Mouse (Mus musculus) forebrain, embryonic 16.5 days (tissue): Measurements from ENCODE around the gene Nkg7. TPM values are rescaled to one million over a fixed set of nuclear protein-coding genes. Genes with fewer than 3 reads are reported as not detected.

Source experiments
- ATAC-seq: fragments of 200-750 bp; cut with Nextera tagmentation; 2 replicates; pipeline ENCODE4 v1.8.0; 2017; ENCODE audit warnings: mild to moderate bottlenecking, moderate library complexity
- H3K27ac ChIP-seq: fragments of 300-500 bp; sonication (generic); 2 replicates; pipeline ENCODE4 v1.5.1; 2014; ENCODE audit warnings: low read length, control low read depth
- H3K27me3 ChIP-seq: fragments of 300-500 bp; sonication (generic); replicated peaks from 2 replicates; pipeline ENCODE4 v1.6.1; 2014; ENCODE audit warnings: low read length; ENCODE audit not compliant: control insufficient read depth, insufficient read depth
- H3K36me3 ChIP-seq: fragments of 300-500 bp; sonication (generic); 2 replicates; pipeline ENCODE4 v1.6.1; 2014; ENCODE audit not compliant: control insufficient read depth, insufficient read depth
- H3K4me1 ChIP-seq: fragments of 300-500 bp; sonication (generic); replicated peaks from 2 replicates; pipeline ENCODE4 v1.6.1; 2014; ENCODE audit warnings: low read length; ENCODE audit not compliant: control insufficient read depth, insufficient read depth
- H3K4me2 ChIP-seq: fragments of 300-500 bp; sonication (generic); 2 replicates; pipeline ENCODE4 v1.6.1; 2014; ENCODE audit warnings: mild to moderate bottlenecking, low read length, control low read depth
- H3K4me3 ChIP-seq: fragments of 300-500 bp; sonication (generic); replicated peaks from 2 replicates; pipeline ENCODE4 v1.5.1; 2014; ENCODE audit warnings: mild to moderate bottlenecking, low read length, control low read depth
- H3K9ac ChIP-seq: fragments of 300-500 bp; sonication (generic); replicated peaks from 2 replicates; pipeline ENCODE4 v1.6.1; 2014; ENCODE audit warnings: low read depth, low read length, control low read depth
- H3K9me3 ChIP-seq: fragments of 300-500 bp; sonication (generic); 2 replicates; pipeline ENCODE4 v1.6.1; 2016; ENCODE audit warnings: low read length; ENCODE audit not compliant: control insufficient read depth
- WGBS: fragments of 180-500 bp; shearing (Covaris S2); extraction: QIAGEN DNeasy Blood & Tissue Kit; methylation state at CpG from one replicate; pipeline ENCODE4 v1.1.7; 2014; 5-methylcytosine and 5-hydroxymethylcytosine counted together
- polyA plus RNA-seq: library from polyadenylated mRNA; unstranded; fragments of >200 nt; fragmentation: Nextera tagmentation; extraction: Ambion mirVana; gene quantifications from 2 replicates; pipeline ENCODE4 v1.2.1, GENCODE M21; 2015

The Nkg7 gene
- polyA plus RNA-seq, 1 experiment from 2014 or later: not detected

DNA sequence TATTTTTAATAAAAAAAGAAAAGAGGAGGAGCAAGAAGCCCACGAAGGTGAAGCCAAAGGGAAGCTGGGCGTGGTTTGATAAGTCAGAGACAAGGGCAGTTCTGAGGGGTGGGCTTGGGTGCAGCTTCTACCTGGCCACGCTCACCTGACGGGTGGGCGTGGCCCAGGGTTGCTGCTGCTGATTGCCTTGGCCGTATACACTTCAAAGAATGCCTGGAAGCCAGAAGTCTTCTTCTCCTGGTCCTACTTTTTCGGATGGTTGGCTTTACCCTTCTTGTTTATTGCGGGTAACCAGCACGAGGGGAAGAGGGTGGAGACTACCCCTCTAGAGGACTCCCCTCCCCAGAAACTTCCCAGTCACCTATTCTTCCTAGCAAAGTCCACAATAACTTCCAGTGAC, 5.8 kb downstream of the Nkg7 start:
- 15% methylated on average over 9 of the region's 9 CpGs for WGBS
- Histone ChIP-seq H3K9ac (peak overlapping the region; percentile 58), H3K36me3 (no peaks in the 10 kb centered on the region), H3K4me1 (peaks cover 21% of the 10 kb centered on the region), H3K9me3 (no peaks in the 10 kb centered on the region), H3K27me3 (no peaks in the 10 kb centered on the region), H3K4me3 (peak overlapping the region; percentile 55), H3K27ac (peak overlapping the region; percentile 57), H3K4me2 (peak overlapping the region; percentile 72)
- ATAC-seq: no peak; the same call in 1 of the 2 replicates

DNA sequence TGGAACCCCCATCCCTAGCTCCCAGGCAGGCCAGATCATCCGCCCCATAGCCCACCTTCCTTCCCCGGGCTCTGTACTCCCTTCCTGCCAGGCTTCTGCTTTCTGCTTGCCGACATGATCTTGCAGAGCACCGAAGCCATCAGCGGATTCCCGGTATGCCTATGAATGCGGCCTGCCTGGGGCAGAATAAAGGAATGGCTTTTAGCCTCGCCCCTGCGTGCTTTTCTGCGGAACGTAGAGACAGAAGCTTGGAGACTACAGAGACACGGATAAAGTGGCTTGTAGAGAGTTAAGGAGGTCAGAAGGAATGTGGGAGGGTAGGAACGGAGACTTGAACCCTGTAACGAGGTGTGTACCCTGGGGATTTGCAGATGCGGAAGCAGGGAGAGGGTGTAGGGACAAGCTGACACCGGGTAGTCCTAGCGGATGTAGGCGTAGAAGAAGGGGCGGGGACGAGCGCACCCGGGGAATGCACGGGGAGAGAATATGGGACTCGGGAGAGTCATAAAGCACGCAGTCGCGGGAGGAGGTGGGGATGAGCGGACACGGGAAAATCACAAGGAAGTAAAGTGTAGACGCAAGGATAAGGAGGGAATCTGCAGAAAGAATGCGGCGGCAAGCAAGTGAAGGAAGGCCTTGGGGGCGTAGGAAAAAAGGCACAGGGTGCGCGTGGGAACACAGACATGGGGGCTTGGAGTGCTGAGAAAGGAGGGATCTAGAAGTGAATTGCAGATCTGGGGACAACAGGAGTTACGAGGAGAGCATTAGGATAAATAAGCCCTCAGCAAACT, 6.4 kb downstream of the Nkg7 start:
- Histone ChIP-seq H3K4me3 (peak overlapping the region; percentile 55), H3K4me2 (peak overlapping the region; percentile 72), H3K9me3 (no peaks in the 10 kb centered on the region), H3K9ac (peak overlapping the region; percentile 58), H3K4me1 (peaks cover 21% of the 10 kb centered on the region), H3K27me3 (no peaks in the 10 kb centered on the region), H3K36me3 (no peaks in the 10 kb centered on the region), H3K27ac (peak overlapping the region; percentile 57)
- under 1% methylated on average over 36 of the region's 36 CpGs for WGBS
- peak; percentile 84 for ATAC-seq

DNA sequence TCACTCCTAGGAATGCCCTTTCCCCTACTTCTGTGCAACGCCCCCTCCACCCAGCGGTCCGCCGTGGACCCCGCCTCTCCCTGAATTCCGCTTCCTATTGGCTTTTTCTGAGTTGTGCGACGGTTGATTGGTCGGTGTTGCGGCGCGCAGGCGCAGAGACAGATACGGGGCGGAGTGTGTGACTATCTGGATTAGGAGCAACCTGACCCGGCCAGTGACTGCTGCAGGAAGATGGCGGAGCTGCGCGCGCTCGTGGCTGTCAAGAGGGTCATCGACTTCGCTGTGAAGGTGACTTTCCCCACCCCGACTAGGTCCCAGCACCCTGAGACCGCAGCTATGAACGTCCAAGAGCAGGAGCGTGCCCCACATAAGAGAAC, 7.0 kb downstream of the Nkg7 start, which contains the start of the genes Etfb and Gm45233:
TSS of gene Etfb (plus strand) at position 167 of the 377 bp plus-strand sequence.
TSS of gene Gm45233 (plus strand) at position 212 of the 377 bp plus-strand sequence.
- Histone ChIP-seq H3K4me3 (peak within 1 kb of the TSS; percentile 55), H3K4me2 (peak within 1 kb of the TSS; percentile 72), H3K4me1 (peaks cover 21% of the 10 kb centered on the region), H3K27ac (peak within 1 kb of the TSS; percentile 57), H3K9ac (peak within 1 kb of the TSS; percentile 62), H3K27me3 (no peaks in the 10 kb centered on the region), H3K36me3 (no peaks in the 10 kb centered on the region), H3K9me3 (no peaks in the 10 kb centered on the region)
- ATAC-seq: peak; percentile 98
- WGBS: under 1% methylated on average over 27 of the region's 27 CpGs

DNA sequence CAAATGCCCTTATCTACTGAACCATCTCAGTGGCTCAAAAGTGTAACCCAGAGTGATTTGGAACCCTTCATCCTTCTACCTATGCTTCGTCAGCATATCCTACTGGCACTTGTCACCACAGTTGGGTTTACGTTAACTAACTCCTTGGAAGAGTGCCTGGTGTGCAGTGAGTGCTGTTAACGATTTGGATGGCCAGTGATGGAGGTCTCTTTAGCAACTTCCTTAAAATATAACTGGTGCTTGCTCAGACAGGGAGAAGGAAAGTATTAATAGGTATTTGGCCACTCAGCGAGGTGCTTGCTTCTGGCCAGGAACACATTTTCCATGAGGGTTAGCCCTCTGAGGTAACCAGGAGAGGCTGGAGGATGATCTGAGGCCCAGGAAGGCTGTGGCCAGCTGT, 10.9 kb downstream of the Nkg7 start:
- Histone ChIP-seq H3K4me3 (no peak overlapping the region), H3K27ac (no peak overlapping the region), H3K9ac (no peak overlapping the region), H3K36me3 (no peaks in the 10 kb centered on the region), H3K9me3 (no peaks in the 10 kb centered on the region), H3K4me1 (peaks cover 16% of the 10 kb centered on the region), H3K27me3 (no peaks in the 10 kb centered on the region), H3K4me2 (no peak overlapping the region)
- WGBS: 85% methylated on average over 4 of the region's 4 CpGs
- ATAC-seq: no peak

DNA sequence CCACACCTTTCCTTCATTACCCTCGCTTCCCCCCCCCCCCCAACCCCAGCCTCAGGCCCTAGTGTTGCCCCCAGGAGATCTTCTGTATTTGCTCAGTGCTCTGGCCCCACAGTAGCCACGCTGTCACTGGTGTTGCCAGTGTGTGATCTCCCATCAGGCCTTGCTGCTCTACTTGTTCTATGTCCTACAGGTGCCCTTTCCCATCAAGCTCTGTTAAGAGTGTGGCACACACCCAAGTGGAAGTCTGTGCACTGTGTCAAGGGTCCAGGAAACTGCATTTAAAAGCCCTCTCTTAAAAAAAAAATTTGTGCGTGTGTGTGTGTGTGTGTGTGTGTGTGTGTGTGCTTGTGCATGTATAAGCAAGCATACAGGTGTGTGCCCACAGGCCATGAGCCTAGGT, 11.4 kb downstream of the Nkg7 start:
- no peaks in the 10 kb centered on the region for H3K9me3 ChIP-seq
- no peaks in the 10 kb centered on the region for H3K27me3 ChIP-seq
- peaks cover 12% of the 10 kb centered on the region for H3K4me1 ChIP-seq
- no peaks in the 10 kb centered on the region for H3K36me3 ChIP-seq
- H3K4me2 ChIP-seq: no peak overlapping the region
- no peak overlapping the region for H3K27ac ChIP-seq
- H3K4me3 ChIP-seq: no peak overlapping the region
- no peak overlapping the region for H3K9ac ChIP-seq
- no peak for ATAC-seq
- 91% methylated on average over 2 of the region's 3 CpGs for WGBS

DNA sequence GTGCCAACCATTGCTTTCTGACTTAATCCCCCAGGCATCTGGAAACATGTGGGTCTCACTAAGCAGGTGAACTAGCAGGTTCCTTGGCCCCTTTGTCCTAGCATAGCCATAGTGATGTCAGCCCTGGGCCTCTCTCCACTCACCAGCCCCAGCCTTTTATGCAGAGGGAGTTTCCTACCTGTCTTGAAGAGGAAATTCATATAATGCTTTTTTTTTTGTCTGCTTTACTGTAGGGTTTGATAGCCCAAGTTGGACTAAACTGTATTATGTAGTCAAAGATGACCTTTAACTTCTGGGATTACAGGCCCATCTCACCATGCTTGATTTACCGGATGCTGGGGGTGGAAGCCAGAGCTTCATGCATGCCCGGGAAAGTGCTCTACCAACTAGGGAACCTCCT, 12.9 kb downstream of the Nkg7 start:
- no peak overlapping the region for H3K4me2 ChIP-seq
- no peaks in the 10 kb centered on the region for H3K27me3 ChIP-seq
- peaks cover 5% of the 10 kb centered on the region for H3K4me1 ChIP-seq
- WGBS: 98% methylated on average over 2 of the region's 2 CpGs
- H3K9me3 ChIP-seq: no peaks in the 10 kb centered on the region
- H3K9ac ChIP-seq: no peak overlapping the region
- H3K27ac ChIP-seq: no peak overlapping the region
- H3K36me3 ChIP-seq: peaks cover 5% of the 10 kb centered on the region; the same call in 1 of the 2 replicates
- no peak for ATAC-seq
- H3K4me3 ChIP-seq: no peak overlapping the region

DNA sequence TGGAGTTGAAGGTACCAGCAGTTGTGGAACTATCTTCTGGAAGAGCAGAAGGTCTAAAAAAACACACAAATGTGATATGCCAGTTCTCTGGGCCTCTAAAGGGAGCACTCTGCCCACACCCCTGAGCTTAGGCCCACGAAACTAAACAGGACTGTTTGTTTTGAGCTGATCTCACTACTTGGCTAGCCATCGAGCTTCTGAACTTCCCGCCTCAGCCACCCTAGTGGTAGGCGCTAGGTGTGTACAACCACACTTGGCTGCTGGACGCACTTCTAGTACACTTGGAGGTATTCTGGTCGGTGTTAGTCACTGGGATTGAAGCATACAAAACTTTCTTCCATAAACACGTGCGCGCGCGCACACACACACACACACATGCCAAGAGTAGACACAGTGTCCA, 14.9 kb downstream of the Nkg7 start:
- H3K36me3 ChIP-seq: peaks cover 10% of the 10 kb centered on the region
- H3K27ac ChIP-seq: no peak overlapping the region
- no peaks in the 10 kb centered on the region for H3K27me3 ChIP-seq
- no peak overlapping the region for H3K4me3 ChIP-seq
- no peak overlapping the region for H3K9ac ChIP-seq
- H3K4me2 ChIP-seq: no peak overlapping the region
- no peaks in the 10 kb centered on the region for H3K4me1 ChIP-seq
- no peak for ATAC-seq
- 94% methylated on average over 11 of the region's 11 CpGs for WGBS
- no peaks in the 10 kb centered on the region for H3K9me3 ChIP-seq

DNA sequence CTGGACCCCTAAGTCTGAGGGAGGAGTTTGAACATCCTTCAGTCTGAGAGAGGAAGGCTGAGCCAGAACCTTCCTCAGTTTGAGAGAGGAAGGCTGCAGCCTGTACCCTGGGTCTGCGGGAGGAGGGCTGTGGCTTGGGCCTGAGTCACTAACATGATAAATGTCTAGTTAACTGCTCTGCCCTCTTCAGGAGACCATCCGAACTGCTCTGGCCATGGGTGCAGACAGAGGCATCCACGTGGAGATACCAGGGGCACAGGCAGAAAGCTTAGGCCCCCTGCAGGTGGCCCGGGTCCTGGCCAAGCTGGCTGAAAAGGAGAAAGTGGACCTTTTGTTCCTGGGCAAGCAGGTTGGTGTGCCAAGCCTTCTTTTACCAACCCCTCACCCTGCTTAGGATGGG, 15.7 kb downstream of the Nkg7 start:
- no peaks in the 10 kb centered on the region for H3K9me3 ChIP-seq
- no peak overlapping the region for H3K27ac ChIP-seq
- no peak overlapping the region for H3K4me3 ChIP-seq
- 39% methylated on average over 4 of the region's 4 CpGs for WGBS
- no peaks in the 10 kb centered on the region for H3K4me1 ChIP-seq
- H3K27me3 ChIP-seq: no peaks in the 10 kb centered on the region
- H3K9ac ChIP-seq: no peak overlapping the region
- no peak overlapping the region for H3K4me2 ChIP-seq
- no peak for ATAC-seq
- peaks cover 13% of the 10 kb centered on the region for H3K36me3 ChIP-seq

DNA sequence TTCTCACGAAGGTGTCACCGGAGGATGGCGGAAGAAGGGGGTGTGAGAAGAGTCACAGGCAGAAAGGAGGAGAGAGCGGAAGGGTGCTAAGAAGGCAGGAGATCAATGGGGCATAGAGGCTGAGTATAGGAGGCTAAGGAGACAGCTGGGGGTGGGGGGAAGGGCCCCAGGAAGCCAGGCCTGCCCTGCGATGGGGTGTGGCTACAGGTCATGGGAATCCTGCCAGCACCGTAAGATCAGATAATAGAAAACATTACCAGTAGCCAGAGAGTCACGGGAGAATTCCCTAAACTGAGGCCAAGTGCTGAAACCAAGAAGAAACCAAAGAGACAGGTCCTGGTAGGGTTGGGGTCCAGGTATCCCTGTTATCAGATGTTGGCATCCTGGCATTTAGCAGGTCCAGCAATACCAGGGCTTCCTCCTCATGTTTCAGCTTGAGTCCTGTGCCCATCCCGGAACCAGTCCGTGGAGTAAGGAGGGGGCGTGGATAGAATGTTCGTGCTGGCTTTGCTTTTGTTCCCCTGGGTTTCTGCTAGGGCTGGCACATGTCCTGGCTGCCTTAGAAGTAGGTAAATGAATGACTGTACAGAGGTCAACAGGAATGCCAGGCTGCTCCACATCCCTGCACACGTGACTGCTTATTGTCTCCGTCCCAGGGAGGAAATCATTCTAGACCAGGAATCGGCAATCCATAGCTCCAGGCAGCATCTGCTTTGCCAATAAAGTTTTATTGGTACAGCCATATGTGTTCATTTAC, 16.9 kb downstream of the Nkg7 start:
- Histone ChIP-seq H3K27ac (no peak overlapping the region), H3K36me3 (peaks cover 13% of the 10 kb centered on the region), H3K27me3 (no peaks in the 10 kb centered on the region), H3K9me3 (no peaks in the 10 kb centered on the region), H3K4me2 (no peak overlapping the region), H3K9ac (no peak overlapping the region), H3K4me3 (no peak overlapping the region), H3K4me1 (no peaks in the 10 kb centered on the region)
- ATAC-seq: no peak
- WGBS: 88% methylated on average over 14 of the region's 14 CpGs
